Mouse (Mus musculus) hindbrain, embryonic 15.5 days (tissue): Measurements from ENCODE around the gene Ptprr. TPM values are rescaled to one million over a fixed set of nuclear protein-coding genes. Genes with fewer than 3 reads are reported as not detected.

ENCODE experiments used
- ATAC-seq: fragments of 200-750 bp; cut with Nextera tagmentation; 2 replicates; pipeline ENCODE4 v1.8.0; 2017; ENCODE audit warnings: low read depth, moderate number of reproducible peaks, moderate TSS enrichment; ENCODE audit not compliant: low FRiP score
- H3K27ac ChIP-seq: fragments of 300-500 bp; sonication (generic); replicated peaks from 2 replicates; pipeline ENCODE4 v1.5.1; 2015; ENCODE audit warnings: mild to moderate bottlenecking, inconsistent platforms
- H3K27me3 ChIP-seq: fragments of 300-500 bp; sonication (generic); 2 replicates; pipeline ENCODE4 v1.6.1; 2015; ENCODE audit warnings: control low read depth, inconsistent platforms
- H3K36me3 ChIP-seq: fragments of 300-500 bp; sonication (generic); 2 replicates; pipeline ENCODE4 v1.6.1; 2015; ENCODE audit warnings: control low read depth, inconsistent platforms
- H3K4me1 ChIP-seq: fragments of 300-500 bp; sonication (generic); replicated peaks from 2 replicates; pipeline ENCODE4 v1.6.1; 2015; ENCODE audit warnings: control low read depth, inconsistent platforms
- H3K4me2 ChIP-seq: fragments of 300-500 bp; sonication (generic); 2 replicates; pipeline ENCODE4 v1.6.1; 2015; ENCODE audit warnings: moderate library complexity, mild to moderate bottlenecking, inconsistent platforms
- H3K4me3 ChIP-seq: fragments of 300-500 bp; sonication (generic); 2 replicates; pipeline ENCODE4 v1.5.1; 2015; ENCODE audit warnings: mild to moderate bottlenecking, inconsistent platforms
- H3K9ac ChIP-seq: fragments of 300-500 bp; sonication (generic); 2 replicates; pipeline ENCODE4 v1.6.1; 2015; ENCODE audit warnings: inconsistent platforms
- H3K9me3 ChIP-seq: fragments of 300-500 bp; sonication (generic); 2 replicates; pipeline ENCODE4 v1.6.1; 2016; ENCODE audit warnings: control low read depth, inconsistent platforms
- WGBS: fragments of 180-500 bp; shearing (Covaris S2); methylation state at CpG from one replicate; pipeline ENCODE4 v1.1.7; 2015; 5-methylcytosine and 5-hydroxymethylcytosine counted together
- polyA plus RNA-seq: library from polyadenylated mRNA; unstranded; fragments of >200 nt; fragmentation: Nextera tagmentation; extraction: Ambion mirVana; gene quantifications from 2 replicates; pipeline ENCODE4 v1.2.1, GENCODE M21; 2015

Gene Ptprr
- polyA plus RNA-seq, 1 experiment from 2014 or later, result 22.0 TPM

- H3K27ac ChIP-seq, result no peak overlapping the region
- H3K4me1 ChIP-seq, result 0 out of 2 replicates have a peak, but pooled peaks cover 5% of the 10 kb centered on the region
- no peak overlapping the region for H3K4me2 ChIP-seq
- no peaks in the 10 kb centered on the region for H3K36me3 ChIP-seq
- no peaks in the 10 kb centered on the region for H3K9me3 ChIP-seq
- H3K9ac ChIP-seq, result no peak overlapping the region
- H3K27me3 ChIP-seq, result no peaks in the 10 kb centered on the region
- no peak for ATAC-seq
- 91% methylated on average over 8 of the region's 8 CpGs for WGBS
- no peak overlapping the region for H3K4me3 ChIP-seq
Observed at GRCm38 (mm10) chr10:116201542-116201941, 183.5 kb downstream of the Ptprr start.

DNA sequence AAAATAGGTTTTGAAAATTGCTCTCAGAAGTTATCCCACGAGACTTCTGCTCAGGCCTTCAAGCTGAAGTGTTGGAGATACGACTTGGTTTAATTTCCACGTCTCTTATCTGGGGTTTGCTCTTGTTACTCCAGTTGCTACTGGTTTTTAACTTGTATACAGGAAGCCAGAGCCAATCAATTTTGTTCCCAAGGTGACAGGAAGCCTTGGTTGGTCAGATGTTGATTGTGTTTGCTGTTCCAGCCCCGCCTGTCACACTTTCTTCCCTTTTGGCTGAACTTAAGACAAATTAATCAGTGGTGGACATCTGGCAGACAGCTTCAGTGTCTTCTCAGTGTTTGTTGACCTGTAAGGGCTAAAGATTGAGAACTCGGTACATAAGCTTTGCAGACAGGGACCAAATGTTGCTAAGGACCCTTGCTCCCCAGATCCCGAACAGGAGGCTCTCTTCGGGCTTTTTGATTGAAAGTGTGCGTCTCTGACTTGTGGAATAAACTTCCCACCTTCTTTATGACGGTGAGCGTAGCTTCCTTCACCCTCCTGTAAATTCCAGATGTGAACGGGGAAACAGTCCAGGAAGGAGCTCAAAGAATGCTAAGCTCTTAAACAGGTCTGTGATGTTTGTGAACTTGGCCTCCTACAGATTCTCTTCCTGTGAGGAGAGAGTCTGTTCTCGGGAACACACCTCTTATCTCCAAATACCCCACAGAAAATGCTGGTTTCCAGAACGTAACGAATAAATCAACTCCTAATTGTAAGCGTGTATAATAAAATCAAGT lies 187.8 kb downstream of the Ptprr start:
- Histone ChIP-seq H3K4me3 (no peak overlapping the region), H3K36me3 (no peaks in the 10 kb centered on the region), H3K4me1 (peaks cover 4% of the 10 kb centered on the region; the same call in 1 of the 2 replicates), H3K27ac (no peak overlapping the region), H3K27me3 (no peaks in the 10 kb centered on the region), H3K9me3 (no peaks in the 10 kb centered on the region), H3K4me2 (no peak overlapping the region), H3K9ac (no peak overlapping the region)
- no peak for ATAC-seq
- 67% methylated on average over 15 of the region's 15 CpGs for WGBS

- Histone ChIP-seq H3K27ac (no peak overlapping the region), H3K27me3 (no peaks in the 10 kb centered on the region), H3K36me3 (no peaks in the 10 kb centered on the region), H3K9ac (no peak overlapping the region), H3K4me2 (no peak overlapping the region), H3K4me1 (peaks cover 4% of the 10 kb centered on the region; the same call in 1 of the 2 replicates), H3K4me3 (no peak overlapping the region), H3K9me3 (no peaks in the 10 kb centered on the region)
- 86% methylated on average over 11 of the region's 11 CpGs for WGBS
- no peak for ATAC-seq
Observed at GRCm38 (mm10) chr10:116206449-116206848, 188.4 kb downstream of the Ptprr start.

GRCm38 (mm10) chr10:116207987-116208726 lies 190.1 kb downstream of the Ptprr start:
- no peaks in the 10 kb centered on the region for H3K36me3 ChIP-seq
- no peak for ATAC-seq
- H3K27ac ChIP-seq, result 0 out of 2 replicates have a peak overlapping the region, but pooled peaks have one; percentile 12
- no peaks in the 10 kb centered on the region for H3K27me3 ChIP-seq
- H3K9ac ChIP-seq, result no peak overlapping the region
- H3K4me2 ChIP-seq, result peak overlapping the region; percentile 25; the same call in 1 of the 2 replicates
- H3K4me3 ChIP-seq, result no peak overlapping the region
- peaks cover 4% of the 10 kb centered on the region; the same call in 1 of the 2 replicates for H3K4me1 ChIP-seq
- no peaks in the 10 kb centered on the region for H3K9me3 ChIP-seq
- 27% methylated on average over 9 of the region's 9 CpGs for WGBS

DNA sequence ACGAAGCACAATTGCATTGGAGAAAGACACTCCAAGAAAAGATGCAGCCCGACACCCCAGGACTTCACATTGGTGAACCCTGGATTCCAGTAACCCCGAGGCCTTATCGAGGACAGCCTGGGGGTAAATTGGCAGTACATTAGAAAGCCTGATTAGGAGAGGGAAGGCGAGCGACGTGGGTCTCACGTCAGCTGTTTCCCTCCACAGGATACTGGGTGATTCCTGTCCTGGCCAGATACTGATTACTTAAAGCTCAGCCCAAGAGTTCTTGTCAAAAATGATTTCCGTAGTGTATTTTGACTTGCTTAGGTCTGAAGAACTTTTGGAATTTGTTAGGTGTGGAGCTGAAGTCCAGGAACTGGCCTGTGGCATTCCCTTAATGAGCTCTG lies 190.7 kb downstream of the Ptprr start:
- no peak for ATAC-seq
- 58% methylated on average over 9 of the region's 9 CpGs for WGBS
- Histone ChIP-seq H3K27ac (no peak overlapping the region), H3K4me3 (no peak overlapping the region), H3K27me3 (no peaks in the 10 kb centered on the region), H3K9ac (no peak overlapping the region), H3K4me1 (peaks cover 4% of the 10 kb centered on the region; the same call in 1 of the 2 replicates), H3K4me2 (no peak overlapping the region), H3K36me3 (no peaks in the 10 kb centered on the region), H3K9me3 (no peaks in the 10 kb centered on the region)

- Histone ChIP-seq H3K4me2 (no peak overlapping the region), H3K9me3 (no peaks in the 10 kb centered on the region), H3K9ac (no peak overlapping the region), H3K36me3 (no peaks in the 10 kb centered on the region), H3K4me1 (peaks cover 4% of the 10 kb centered on the region; the same call in 1 of the 2 replicates), H3K4me3 (no peak overlapping the region), H3K27ac (no peak overlapping the region), H3K27me3 (no peaks in the 10 kb centered on the region)
- WGBS, result 22% methylated on average over 3 of the region's 3 CpGs
- ATAC-seq, result no peak
Observed at GRCm38 (mm10) chr10:116212127-116212526, 194.1 kb downstream of the Ptprr start.

DNA sequence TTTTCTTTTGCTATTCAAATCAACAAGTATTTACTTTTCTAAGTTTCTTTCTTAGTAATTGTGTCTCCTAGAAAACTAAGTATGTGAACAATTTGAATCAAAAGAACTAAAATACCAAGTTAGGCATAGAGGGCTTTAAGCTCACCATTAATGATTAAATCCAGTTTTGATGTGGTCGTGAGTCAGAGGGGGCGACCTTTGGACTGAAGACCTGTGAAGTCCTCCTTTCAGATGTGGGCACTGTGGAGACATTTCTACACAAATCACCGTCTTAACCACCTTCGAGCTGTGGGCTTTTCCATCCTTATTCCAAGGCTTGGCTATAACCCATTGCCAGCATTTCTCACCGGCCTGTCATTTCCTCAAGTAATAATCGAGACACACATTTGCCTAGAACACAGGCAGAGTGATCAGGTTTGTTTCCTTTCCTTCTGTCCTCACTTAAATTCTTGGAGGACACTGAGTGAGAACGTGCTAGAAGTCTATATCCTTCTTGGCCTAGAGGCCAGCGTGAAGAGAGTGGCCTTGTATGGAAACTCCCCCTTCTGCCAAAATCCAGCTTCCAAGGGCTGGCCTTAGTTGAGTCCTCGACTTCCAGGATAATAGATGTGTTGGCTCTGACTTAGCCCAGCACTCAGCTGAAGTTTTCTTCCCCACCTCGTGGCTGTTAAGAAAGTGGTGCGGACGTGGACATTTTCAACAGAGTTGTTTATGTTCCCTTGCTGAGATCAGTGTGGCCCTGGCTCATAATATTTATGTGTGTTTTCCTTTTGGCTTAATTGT lies 202.5 kb downstream of the Ptprr start:
- ATAC-seq, result no peak
- 87% methylated on average over 12 of the region's 12 CpGs for WGBS
- H3K27ac ChIP-seq, result no peak overlapping the region
- H3K36me3 ChIP-seq, result no peaks in the 10 kb centered on the region
- H3K4me2 ChIP-seq, result no peak overlapping the region
- no peaks in the 10 kb centered on the region for H3K4me1 ChIP-seq
- no peaks in the 10 kb centered on the region for H3K9me3 ChIP-seq
- no peak overlapping the region for H3K9ac ChIP-seq
- no peaks in the 10 kb centered on the region for H3K27me3 ChIP-seq
- H3K4me3 ChIP-seq, result no peak overlapping the region

GRCm38 (mm10) chr10:116235299-116235698 lies 217.3 kb downstream of the Ptprr start:
- Histone ChIP-seq H3K4me2 (no peak overlapping the region), H3K4me3 (no peak overlapping the region), H3K27me3 (no peaks in the 10 kb centered on the region), H3K4me1 (no peaks in the 10 kb centered on the region), H3K9me3 (no peaks in the 10 kb centered on the region), H3K36me3 (no peaks in the 10 kb centered on the region), H3K27ac (no peak overlapping the region), H3K9ac (no peak overlapping the region)
- WGBS, result 51% methylated on average over 5 of the region's 5 CpGs
- ATAC-seq, result no peak

- Histone ChIP-seq H3K4me1 (no peaks in the 10 kb centered on the region), H3K4me2 (no peak overlapping the region), H3K4me3 (no peak overlapping the region), H3K9me3 (no peaks in the 10 kb centered on the region), H3K27ac (no peak overlapping the region), H3K9ac (no peak overlapping the region), H3K27me3 (no peaks in the 10 kb centered on the region), H3K36me3 (no peaks in the 10 kb centered on the region)
- 70% methylated on average over 7 of the region's 7 CpGs for WGBS
- no peak for ATAC-seq
Observed at GRCm38 (mm10) chr10:116242200-116242599, 224.2 kb downstream of the Ptprr start.

DNA sequence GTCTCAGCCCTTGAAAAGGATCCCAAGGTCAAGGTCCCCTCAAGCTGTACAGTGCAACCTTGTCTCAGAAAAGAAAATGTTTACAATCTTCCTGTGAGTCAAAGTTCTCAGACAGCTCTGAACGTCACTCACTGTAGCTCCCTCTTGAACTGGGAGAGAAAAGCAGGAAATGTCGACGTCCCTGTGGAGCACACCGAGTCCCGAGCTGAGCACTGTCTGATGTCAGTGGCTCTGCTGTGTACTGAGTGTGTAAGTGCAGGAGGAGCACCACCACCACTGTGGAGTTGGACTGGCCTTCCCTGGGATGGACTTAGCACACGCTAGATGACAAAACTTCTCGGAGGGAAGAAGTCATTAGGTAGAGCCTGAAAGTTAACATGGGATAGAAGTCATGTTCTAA lies 225.4 kb downstream of the Ptprr start:
- H3K9ac ChIP-seq, result no peak overlapping the region
- H3K27me3 ChIP-seq, result no peaks in the 10 kb centered on the region
- 64% methylated on average over 7 of the region's 7 CpGs for WGBS
- H3K36me3 ChIP-seq, result no peaks in the 10 kb centered on the region
- no peak for ATAC-seq
- H3K4me2 ChIP-seq, result no peak overlapping the region
- H3K9me3 ChIP-seq, result no peaks in the 10 kb centered on the region
- no peak overlapping the region for H3K4me3 ChIP-seq
- H3K27ac ChIP-seq, result no peak overlapping the region
- H3K4me1 ChIP-seq, result no peaks in the 10 kb centered on the region

DNA sequence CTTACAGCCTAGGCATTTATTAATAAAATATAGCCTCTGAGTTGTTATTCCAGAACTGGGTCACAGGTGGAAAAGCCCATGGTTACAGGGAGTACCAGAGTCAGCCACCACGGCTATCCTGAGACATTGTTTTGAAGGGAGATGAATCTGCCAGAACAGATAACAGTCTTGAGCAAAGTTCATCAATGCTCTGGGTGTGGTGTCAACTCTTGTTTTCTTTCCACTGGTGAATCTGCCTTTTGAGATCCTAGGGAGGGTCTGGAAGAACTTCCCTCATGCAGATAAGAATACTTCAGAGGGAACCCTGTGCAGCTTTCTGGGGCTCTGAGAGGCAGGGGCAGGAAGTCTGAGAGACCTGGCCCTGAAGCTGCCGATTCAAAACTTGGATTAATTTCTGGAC lies 227.6 kb downstream of the Ptprr start:
- Histone ChIP-seq H3K4me2 (no peak overlapping the region), H3K27ac (no peak overlapping the region), H3K4me1 (no peaks in the 10 kb centered on the region), H3K9ac (no peak overlapping the region), H3K9me3 (no peaks in the 10 kb centered on the region), H3K4me3 (no peak overlapping the region), H3K36me3 (no peaks in the 10 kb centered on the region), H3K27me3 (no peaks in the 10 kb centered on the region)
- 80% methylated on average over 2 of the region's 2 CpGs for WGBS
- ATAC-seq, result no peak

DNA sequence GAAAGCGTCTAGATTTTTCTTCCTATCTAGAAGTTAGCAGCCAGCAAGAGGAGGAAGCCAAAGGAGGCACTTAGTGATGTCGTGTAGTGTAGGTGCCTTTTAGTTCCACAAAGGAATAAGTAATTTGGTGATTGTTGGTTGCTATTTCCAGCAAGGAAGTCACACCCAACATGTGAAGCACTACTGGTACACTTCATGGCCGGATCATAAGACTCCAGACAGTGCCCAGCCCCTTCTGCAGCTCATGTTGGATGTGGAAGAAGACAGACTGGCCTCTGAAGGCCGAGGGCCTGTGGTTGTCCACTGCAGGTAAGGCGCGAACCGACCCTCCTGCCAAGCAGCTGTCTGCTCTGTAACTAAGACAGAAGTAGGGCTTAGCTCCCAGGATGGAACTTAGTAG lies 234.7 kb downstream of the Ptprr start:
- H3K4me1 ChIP-seq, result no peaks in the 10 kb centered on the region
- no peak overlapping the region for H3K27ac ChIP-seq
- no peaks in the 10 kb centered on the region for H3K27me3 ChIP-seq
- no peak overlapping the region for H3K4me2 ChIP-seq
- H3K9me3 ChIP-seq, result no peaks in the 10 kb centered on the region
- no peak overlapping the region for H3K4me3 ChIP-seq
- no peaks in the 10 kb centered on the region for H3K36me3 ChIP-seq
- no peak overlapping the region for H3K9ac ChIP-seq
- WGBS, result 86% methylated on average over 7 of the region's 7 CpGs
- no peak for ATAC-seq
